20 mouse cellular contexts compared by ENCODE assay signal in the genomic region with DNA sequence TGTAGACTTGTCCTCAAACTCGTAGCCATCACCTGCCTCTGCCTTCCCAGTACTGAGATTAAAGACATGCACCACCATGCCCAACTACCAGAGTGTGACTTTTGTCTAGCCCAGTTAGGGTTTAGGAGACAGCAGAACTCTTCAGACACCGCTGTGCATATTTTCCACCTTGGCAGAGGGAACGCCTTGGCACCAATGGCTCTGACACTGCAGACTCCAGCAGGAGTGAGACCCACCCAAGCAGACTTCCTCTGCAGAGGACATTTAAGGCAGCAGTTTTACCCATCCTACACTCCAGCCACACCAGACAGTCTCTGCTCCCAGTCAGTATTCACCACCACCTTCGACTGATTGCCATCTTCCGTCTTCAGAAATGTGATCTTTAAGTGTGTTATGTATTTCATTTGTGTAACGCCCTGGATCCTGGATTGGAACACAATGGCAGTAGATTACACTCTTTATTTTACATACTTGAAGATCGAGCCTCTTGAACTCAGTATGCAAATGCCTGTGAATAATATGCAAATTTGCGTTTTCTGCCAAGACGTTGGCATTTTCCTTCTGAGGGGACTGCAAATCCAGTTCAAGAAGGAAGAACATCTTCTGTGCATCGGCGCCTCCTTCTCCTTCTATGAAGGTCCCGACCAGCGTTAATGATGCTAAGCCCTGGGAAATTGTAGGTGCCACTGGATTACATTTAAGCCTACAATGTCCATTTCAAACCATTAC.
DNase-seq lines count a peak whose midpoint lies in the region; ATAC-seq and TF ChIP-seq lines count a peak whose summit lies in the region.
"Had no signal": no experiment of that assay in that cellular context is flagged by ENCODE, and none has a peak within 500 bp of the region (broad histone marks: within the 10 kb centered on the region; RNA-seq: fewer than 3 reads in every experiment).

No protein-coding gene starts in this region.

- H3K9me3 ChIP-seq in forebrain, embryonic 15.5 days: no peaks in the 10 kb centered on the region
- no peaks in the 10 kb centered on the region for H3K9me3 ChIP-seq in forebrain, embryonic 11.5 days (ENCODE audit: control insufficient read depth, low read length)
- H3K9me3 ChIP-seq: embryonic facial prominence, embryonic 13.5 days; heart, embryonic 12.5 days; hindbrain, embryonic 10.5 days; intestine, embryonic 15.5 days had no signal

- 65% methylated on average over 13 of the region's 13 CpGs for WGBS in forebrain, embryonic 15.5 days
- 82% methylated on average over 13 of the region's 13 CpGs for WGBS in forebrain, embryonic 11.5 days

- TF ChIP-seq POLR2A in testis, adult 2 months (IDR thresholded peaks at IDR 0.05; ENCODE audit: control insufficient read depth, low read depth, low read length): no peak

- H3K4me3 ChIP-seq in forebrain, embryonic 15.5 days: no peak overlapping the region
- no peak overlapping the region for H3K4me3 ChIP-seq in forebrain, embryonic 11.5 days (ENCODE audit: low read depth, low read length)
- no peak overlapping the region for H3K4me3 ChIP-seq in layer of hippocampus, adult 2 months
- H3K4me3 ChIP-seq in testis, adult 2 months (ENCODE audit: control insufficient read depth, low read depth, low read length): peak overlapping the region; percentile 16
- H3K4me3 ChIP-seq: embryonic facial prominence, embryonic 13.5 days; heart, adult 2 months; heart, embryonic 12.5 days; hindbrain, embryonic 10.5 days; intestine, embryonic 15.5 days had no signal

- no peak for DNase-seq in forebrain, embryonic 11.5 days (ENCODE audit: low spot score)
- no peak for DNase-seq in layer of hippocampus, adult 2 months (ENCODE audit: low spot score in 2 of 2)
- DNase-seq in layer of hippocampus, postnatal 36 days: no peak
- no peak for DNase-seq in testis, postnatal 14 days (ENCODE audit: low spot score)
- no peak for DNase-seq in ovary, adult 18-20 months (ENCODE audit: low spot score)
- DNase-seq: adrenal gland, adult 8-10 months; adrenal gland, postnatal 36 days; cerebellum, adult 11-12 months; cerebellum, adult 9-11 months; gastrocnemius, postnatal 10 days; heart, adult 2 months; kidney, adult 18-20 months had no signal

- TF ChIP-seq CTCF in layer of hippocampus, adult 2 months (conservative IDR thresholded peaks at IDR 0.05): no peak
- TF ChIP-seq CTCF in testis, adult 2 months (IDR thresholded peaks at IDR 0.05; ENCODE audit: control insufficient read depth, insufficient read depth, insufficient replicate concordance, low read depth, low read length): no peak

- no peaks in the 10 kb centered on the region for H3K36me3 ChIP-seq in forebrain, embryonic 15.5 days
- no peaks in the 10 kb centered on the region for H3K36me3 ChIP-seq in forebrain, embryonic 11.5 days (ENCODE audit: control insufficient read depth, insufficient read depth, low read length)
- H3K36me3 ChIP-seq in testis, adult 2 months (ENCODE audit: control insufficient read depth, insufficient read depth, low read length): no peaks in the 10 kb centered on the region
- H3K36me3 ChIP-seq: embryonic facial prominence, embryonic 13.5 days; G1E; heart, embryonic 12.5 days; hindbrain, embryonic 10.5 days; intestine, embryonic 15.5 days had no signal

- H3K4me2 ChIP-seq in forebrain, embryonic 15.5 days (replicated peaks): no peak overlapping the region
- H3K4me2 ChIP-seq in forebrain, embryonic 11.5 days (ENCODE audit: low read depth, low read length, severe bottlenecking): no peak overlapping the region
- H3K4me2 ChIP-seq: embryonic facial prominence, embryonic 13.5 days; heart, embryonic 12.5 days; hindbrain, embryonic 14.5 days; intestine, embryonic 15.5 days had no signal

- no peak overlapping the region for H3K27ac ChIP-seq in forebrain, embryonic 15.5 days (replicated peaks)
- H3K27ac ChIP-seq in forebrain, embryonic 11.5 days (ENCODE audit: low read depth, low read length): no peak overlapping the region
- peak overlapping the region; percentile 32; the same call in 1 of the 2 replicates for H3K27ac ChIP-seq in layer of hippocampus, adult 2 months
- H3K27ac ChIP-seq in testis, adult 2 months (ENCODE audit: control insufficient read depth, insufficient read depth, low read depth, low read length): no peak overlapping the region
- H3K27ac ChIP-seq: embryonic facial prominence, embryonic 13.5 days; heart, adult 2 months; hindbrain, embryonic 10.5 days; hindbrain, embryonic 14.5 days; intestine, embryonic 15.5 days had no signal

- H3K27me3 ChIP-seq in forebrain, embryonic 15.5 days: no peaks in the 10 kb centered on the region
- H3K27me3 ChIP-seq in forebrain, embryonic 11.5 days (ENCODE audit: control insufficient read depth, insufficient read depth, low read length): no peaks in the 10 kb centered on the region
- H3K27me3 ChIP-seq in testis, adult 2 months (ENCODE audit: control insufficient read depth, insufficient read depth, low read length): no peaks in the 10 kb centered on the region
- H3K27me3 ChIP-seq: embryonic facial prominence, embryonic 13.5 days; heart, embryonic 12.5 days; intestine, embryonic 15.5 days had no signal

- ATAC-seq in forebrain, embryonic 15.5 days (replicated peaks): 0 out of 2 replicates have a peak, but pooled peaks have one; percentile 11
- ATAC-seq in forebrain, embryonic 11.5 days (replicated peaks; ENCODE audit: low FRiP score): no peak
- ATAC-seq: intestine, embryonic 15.5 days had no signal

- peaks cover 7% of the 10 kb centered on the region for H3K4me1 ChIP-seq in forebrain, embryonic 15.5 days
- H3K4me1 ChIP-seq in forebrain, embryonic 11.5 days (replicated peaks; ENCODE audit: control insufficient read depth, insufficient read depth, low read length): no peaks in the 10 kb centered on the region
- no peaks in the 10 kb centered on the region for H3K4me1 ChIP-seq in testis, adult 2 months (ENCODE audit: control insufficient read depth, insufficient read depth, low read length)
- H3K4me1 ChIP-seq: embryonic facial prominence, embryonic 13.5 days; heart, embryonic 12.5 days; hindbrain, embryonic 10.5 days; intestine, embryonic 15.5 days had no signal

- H3K9ac ChIP-seq in forebrain, embryonic 15.5 days (replicated peaks): no peak overlapping the region
- no peak overlapping the region for H3K9ac ChIP-seq in forebrain, embryonic 11.5 days (ENCODE audit: low read length)
- H3K9ac ChIP-seq: embryonic facial prominence, embryonic 13.5 days; heart, embryonic 12.5 days; hindbrain, embryonic 14.5 days; intestine, embryonic 15.5 days had no signal
